Mouse (Mus musculus) urinary bladder, postnatal 36 days (tissue): Measurements from ENCODE around the gene Mtus2.

Experiments used
- DNase-seq, 2 experiments: peaks; one replicate each; pipeline ENCODE4 v3.0.0; 2022; ENCODE audit warnings: low spot score in 2 of 2, mixed read lengths in 1 of 2

Mtus2 gene

DNA sequence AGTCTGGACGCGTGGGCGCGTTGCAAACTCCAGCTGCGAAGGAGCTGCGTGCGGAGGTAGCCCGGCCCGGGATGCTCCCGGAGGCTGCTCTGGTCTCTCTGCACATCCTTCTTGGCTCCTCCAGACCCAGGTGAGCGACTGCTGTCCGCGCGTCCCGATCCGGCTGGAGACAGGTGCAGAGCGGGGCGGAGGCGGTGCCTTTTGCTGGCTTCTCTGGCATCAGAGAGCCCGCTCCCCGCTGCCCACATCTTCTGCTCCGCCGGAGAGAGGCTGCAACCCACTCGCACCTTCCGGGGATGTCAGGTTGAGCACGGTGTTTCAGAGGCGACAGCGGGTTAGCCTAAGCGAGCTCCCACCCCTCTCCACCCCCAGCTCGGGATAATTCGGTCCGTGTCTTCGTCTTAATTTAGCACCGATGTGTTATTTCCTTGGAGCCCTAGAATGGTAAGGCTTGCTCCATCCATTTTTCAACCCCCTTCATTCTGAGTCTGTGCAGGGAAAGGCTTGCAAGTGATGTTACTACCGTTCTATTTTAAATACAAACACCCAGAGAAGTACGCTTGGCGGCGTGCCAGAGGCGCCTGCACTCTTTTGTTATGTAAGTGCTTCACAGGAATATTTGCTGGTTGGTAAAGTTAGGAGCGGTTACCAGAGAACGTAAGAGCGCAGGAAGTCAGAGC is 612 bp downstream of the Mtus2 start:
- DNase-seq: peak in 1 of 2 experiments; percentile 47

- DNase-seq: no peak
Observed at GRCm38 (mm10) chr5:147958552-147958951, 1.4 kb downstream of the Mtus2 start.

- DNase-seq: no peak
Observed at GRCm38 (mm10) chr5:147959088-147959487, 2.0 kb downstream of the Mtus2 start.

DNA sequence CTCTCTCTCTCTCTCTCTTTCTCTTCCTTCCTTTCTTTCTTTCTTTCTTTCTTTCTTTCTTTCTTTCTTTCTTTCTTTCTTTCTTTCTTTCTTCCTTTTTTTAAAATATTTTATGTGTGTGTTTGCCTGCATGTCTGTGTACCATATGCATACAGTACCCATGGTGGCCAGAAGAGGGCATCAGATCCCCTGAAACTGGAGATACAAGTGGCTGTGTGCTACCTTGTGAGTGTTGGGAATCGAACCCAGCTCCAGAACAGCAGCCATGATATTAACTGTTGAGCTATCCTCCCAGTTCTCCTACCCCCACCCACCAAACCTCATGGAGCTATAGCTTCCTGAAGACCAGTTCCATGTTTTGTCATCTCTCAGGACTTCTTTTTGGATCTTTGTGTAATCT is 3.7 kb downstream of the Mtus2 start:
- no peak for DNase-seq

- no peak for DNase-seq
Observed at GRCm38 (mm10) chr5:147963820-147964580, 6.9 kb downstream of the Mtus2 start.

DNA sequence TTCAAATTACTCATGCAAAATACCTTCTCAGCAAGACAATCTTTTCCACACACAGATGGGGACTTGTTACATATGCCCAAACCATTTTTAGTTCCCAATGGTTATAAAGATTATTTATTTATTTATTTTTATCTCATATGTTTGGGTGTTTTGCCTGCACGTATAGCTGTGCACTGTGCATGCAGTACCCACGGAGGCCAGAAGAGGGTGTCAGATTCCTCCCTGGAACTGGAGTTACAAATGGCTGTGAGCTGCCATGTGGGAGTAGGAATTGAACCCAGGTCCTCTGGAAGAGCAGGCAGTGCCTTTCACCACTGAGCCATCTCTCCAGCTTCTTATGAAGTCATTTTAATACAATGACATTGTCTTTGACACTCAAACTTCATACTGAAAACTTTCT is 7.7 kb downstream of the Mtus2 start:
- DNase-seq: no peak

GRCm38 (mm10) chr5:147966646-147967045 is 9.5 kb downstream of the Mtus2 start:
- DNase-seq: no peak

DNA sequence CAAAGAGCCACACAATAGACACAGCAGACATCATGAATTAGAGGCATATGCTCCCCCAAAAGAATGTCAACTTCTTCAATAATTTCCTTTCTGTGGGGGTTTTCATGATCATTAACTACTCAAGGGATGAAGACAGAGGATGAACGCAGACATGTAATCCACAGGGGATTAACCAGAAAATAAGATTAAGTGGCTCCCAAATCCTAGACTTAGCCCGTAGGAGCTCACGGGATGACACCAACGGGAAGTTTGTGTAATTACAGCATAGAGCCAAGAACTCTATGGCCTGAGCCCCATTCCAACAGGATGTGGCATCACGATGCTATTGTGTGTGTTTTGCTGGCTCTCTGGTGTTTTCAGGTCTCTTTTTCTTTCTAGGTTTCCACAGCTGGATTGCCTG is 12.4 kb downstream of the Mtus2 start:
- no peak for DNase-seq

DNA sequence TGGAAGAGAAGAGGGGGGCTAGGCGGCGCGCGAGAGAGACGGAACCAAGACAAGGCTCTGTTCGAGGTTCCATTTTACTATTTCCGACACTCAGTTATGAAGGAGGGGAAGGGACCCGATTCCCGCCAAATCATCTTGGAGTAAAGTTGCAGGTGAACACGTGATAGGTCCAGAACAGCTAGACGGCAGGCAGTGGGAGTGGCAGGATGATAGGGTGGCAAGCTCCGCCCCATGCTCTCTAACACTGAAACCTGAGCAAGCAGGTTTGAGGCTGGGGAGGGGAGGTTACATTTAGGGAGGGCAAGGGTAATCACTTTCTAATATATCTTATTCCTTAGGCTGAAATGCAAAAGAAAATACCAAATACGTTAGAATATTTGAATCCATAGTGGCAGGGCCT is 18.9 kb downstream of the Mtus2 start:
- no peak for DNase-seq

DNA sequence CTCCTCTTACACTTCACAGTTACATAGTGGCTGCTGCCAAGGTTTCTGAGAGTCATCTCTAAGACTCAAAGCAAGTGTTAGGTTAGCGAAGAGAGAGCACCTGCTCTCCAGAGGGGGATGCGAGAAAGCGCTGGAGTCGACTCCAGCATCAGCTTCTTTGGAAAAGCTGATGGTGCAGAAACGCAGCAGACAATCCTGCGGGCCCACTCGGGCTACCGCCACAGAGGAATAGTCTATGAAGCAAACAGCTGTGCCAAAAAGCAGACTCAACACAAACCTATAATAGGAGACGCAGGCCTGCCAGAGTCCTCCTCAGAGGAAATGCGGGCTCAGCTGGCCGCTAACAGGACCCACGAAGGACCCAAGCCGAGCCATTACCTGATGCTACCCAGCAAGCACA is 23.5 kb downstream of the Mtus2 start:
- DNase-seq: no peak

- no peak for DNase-seq
Observed at GRCm38 (mm10) chr5:147990289-147990688, 33.2 kb downstream of the Mtus2 start.

- no peak for DNase-seq
Observed at GRCm38 (mm10) chr5:147990775-147991174, 33.7 kb downstream of the Mtus2 start.

DNA sequence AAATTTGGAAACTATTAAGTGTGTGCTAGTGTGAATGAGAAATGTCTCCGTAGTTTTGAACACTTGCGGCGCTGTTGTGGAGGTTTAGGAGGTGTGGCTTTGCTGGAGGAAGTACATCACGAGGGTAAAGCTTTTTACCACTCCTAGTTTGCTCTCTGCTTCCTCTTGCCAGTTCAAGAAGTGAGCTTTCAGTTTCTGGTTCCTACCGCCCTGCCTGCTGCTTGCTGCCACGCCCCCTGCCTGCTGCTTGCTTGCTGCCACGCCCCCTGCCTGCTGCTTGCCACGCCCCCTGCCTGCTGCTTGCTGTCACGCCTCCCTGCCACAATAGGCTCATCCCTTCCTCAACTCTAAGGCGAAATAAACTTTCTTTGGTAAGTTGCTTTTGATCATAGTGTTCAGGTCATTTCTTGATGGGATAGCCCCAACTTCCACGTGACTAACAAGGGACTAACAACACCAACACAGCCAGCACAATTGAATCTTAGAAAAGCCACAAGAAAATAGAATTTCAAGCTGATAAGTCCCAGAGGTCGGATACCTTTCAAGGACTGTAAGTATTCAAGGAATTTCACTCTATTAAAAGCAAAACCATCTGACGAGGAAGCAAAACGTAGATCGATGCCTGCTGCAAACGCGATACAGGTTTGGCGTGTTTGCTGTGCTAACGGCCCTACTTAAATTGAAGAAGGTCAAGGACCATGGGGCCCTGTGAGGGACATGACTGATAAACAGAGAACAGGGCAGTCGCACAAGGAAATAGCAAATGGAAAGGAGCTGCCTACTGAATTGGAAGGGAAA is 35.7 kb downstream of the Mtus2 start:
- DNase-seq: peak; percentile 69 to 81

- DNase-seq: no peak
Observed at GRCm38 (mm10) chr5:148005263-148005662, 48.1 kb downstream of the Mtus2 start.

- no peak for DNase-seq
Observed at GRCm38 (mm10) chr5:148012156-148012555, 55.0 kb downstream of the Mtus2 start.

DNA sequence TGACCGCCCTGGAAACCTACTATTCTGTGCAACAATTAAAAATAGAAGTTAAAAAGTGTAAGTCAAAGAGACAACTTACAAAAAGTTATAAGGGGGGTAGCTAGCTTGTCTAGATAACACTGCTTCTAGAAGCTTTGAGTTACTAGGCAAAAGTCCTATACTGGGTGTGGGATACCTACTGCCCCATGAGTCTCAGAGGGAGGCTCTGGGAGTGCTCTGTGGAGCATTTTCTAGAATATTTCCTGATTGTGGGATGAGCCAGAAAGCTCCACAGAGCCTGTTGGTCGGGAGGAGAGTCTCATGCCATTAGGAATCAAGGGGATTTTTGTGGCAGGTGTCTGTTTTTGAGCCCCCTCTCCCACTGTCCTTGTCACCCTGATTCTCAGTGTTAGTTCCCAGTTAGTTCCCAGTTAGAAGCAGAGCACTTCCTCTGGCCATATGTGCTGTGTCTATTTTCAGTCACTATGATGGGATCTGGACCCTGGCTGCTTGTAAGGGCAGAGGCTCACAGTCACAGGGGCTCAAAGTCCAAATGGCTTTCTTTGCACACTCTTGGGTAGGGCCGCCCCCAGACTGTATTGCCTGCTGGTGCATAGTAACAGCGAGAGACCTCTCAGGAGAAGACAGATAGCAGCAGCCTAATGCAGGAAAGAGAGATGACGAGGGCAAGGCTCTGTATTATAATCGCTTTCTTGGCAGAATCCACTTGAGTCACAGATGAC is 57.2 kb downstream of the Mtus2 start:
- no peak for DNase-seq

GRCm38 (mm10) chr5:148015383-148015782 is 58.3 kb downstream of the Mtus2 start:
- DNase-seq: no peak

- DNase-seq: no peak
Observed at GRCm38 (mm10) chr5:148017371-148017770, 60.3 kb downstream of the Mtus2 start.

GRCm38 (mm10) chr5:148022784-148023183 is 65.7 kb downstream of the Mtus2 start:
- no peak for DNase-seq

DNA sequence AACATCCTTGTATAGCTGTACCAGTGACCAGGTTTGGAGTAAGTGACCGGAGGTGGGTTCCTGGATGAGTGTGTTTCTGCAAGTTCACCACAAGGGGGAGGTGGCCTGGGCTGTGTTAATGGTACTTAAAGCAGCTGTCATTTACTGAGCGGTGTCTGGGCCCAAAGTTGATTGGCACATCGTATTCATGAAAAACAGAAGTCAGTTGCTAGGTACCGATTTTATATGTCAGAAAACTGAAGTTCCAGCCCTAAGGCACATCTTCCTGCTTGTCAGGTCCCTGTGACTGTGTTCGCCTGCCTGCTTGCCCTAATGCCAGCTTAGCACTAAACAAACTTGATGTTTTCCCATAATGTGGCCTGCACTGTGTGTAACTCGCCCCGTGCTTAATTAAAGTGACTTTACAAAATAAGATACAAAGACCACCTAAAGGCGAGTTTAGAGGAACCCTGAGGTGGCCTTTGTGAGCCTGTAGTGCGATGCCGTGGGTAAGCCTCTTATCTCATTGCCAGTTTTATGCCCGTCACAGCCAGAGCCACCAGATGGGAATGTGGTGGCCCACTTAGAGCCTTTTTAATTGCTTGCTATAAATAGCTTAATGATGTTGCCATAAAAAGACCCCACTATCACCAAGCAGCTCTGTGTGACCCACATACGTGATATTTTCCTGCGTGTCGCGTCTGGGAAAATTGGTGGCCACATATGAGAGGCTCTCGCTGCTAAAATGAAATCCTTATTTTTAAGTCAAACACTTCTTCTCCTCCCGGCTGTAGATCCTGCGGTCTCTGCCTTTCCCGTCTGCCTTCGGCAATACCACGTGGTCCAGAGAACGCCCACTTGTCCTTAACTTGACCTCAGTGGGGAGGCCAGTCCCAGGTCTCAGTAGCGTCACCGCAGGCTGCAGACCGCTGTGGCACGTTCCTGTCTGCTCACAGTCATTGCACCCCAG is 69.6 kb downstream of the Mtus2 start:
- DNase-seq: no peak

DNA sequence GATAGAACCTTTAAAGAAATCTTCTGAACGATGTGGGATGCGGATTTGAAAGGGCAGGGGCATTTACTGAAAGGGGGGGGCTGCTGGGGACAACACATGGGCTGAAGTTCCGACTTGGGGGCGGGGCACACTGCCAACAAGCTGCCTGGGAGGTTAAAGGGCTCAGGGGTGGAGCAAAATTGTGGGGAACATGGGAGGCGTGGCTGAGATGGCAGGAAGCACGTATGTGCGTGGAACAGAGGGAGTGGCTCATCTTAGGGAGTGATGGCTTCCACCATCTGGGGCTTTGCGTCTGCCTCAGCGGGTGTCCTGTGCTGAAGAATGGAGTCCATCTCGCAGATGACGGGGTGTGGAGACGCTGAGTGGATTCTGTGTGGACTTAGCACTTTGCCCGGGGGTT is 70.9 kb downstream of the Mtus2 start:
- DNase-seq: no peak
